Mouse (Mus musculus): ENCODE data around the gene Tcf20. TPM values are rescaled to one million over a fixed set of nuclear protein-coding genes. Genes with fewer than 3 reads are reported as not detected.

The Tcf20 gene
- polyA plus RNA-seq, 1 experiment from 2014 or later = 16.0 TPM

GRCm38 (mm10) chr15:82904526-82904925, 83.1 kb downstream of the Tcf20 start:
- H3K27ac ChIP-seq = 0 out of 2 replicates have a peak overlapping the region, but pooled peaks have one; percentile 11
- no peaks in the 10 kb centered on the region for H3K9me3 ChIP-seq
- H3K36me3 ChIP-seq = no peaks in the 10 kb centered on the region
- H3K4me2 ChIP-seq (replicated peaks) = no peak overlapping the region
- H3K4me1 ChIP-seq (replicated peaks) = peaks cover 92% of the 10 kb centered on the region
- no peak overlapping the region for H3K4me3 ChIP-seq (replicated peaks)
- H3K27me3 ChIP-seq = peaks cover 56% of the 10 kb centered on the region
- no peak for ATAC-seq
- no peak overlapping the region for H3K9ac ChIP-seq (replicated peaks)
- WGBS = 4% methylated on average over 7 of the region's 7 CpGs

GRCm38 (mm10) chr15:82902521-82902920, 85.2 kb downstream of the Tcf20 start:
- 16% methylated on average over 4 of the region's 4 CpGs for WGBS
- H3K4me3 ChIP-seq (replicated peaks) = no peak overlapping the region
- no peak overlapping the region for H3K9ac ChIP-seq (replicated peaks)
- peaks cover 39% of the 10 kb centered on the region; the same call in 1 of the 2 replicates for H3K27me3 ChIP-seq
- no peak overlapping the region for H3K27ac ChIP-seq
- H3K4me1 ChIP-seq (replicated peaks) = peaks cover 88% of the 10 kb centered on the region
- H3K4me2 ChIP-seq (replicated peaks) = no peak overlapping the region
- no peaks in the 10 kb centered on the region for H3K36me3 ChIP-seq
- no peaks in the 10 kb centered on the region for H3K9me3 ChIP-seq
- no peak for ATAC-seq

- H3K4me1 ChIP-seq (replicated peaks) = peaks cover 85% of the 10 kb centered on the region
- 0 out of 2 replicates have a peak overlapping the region, but pooled peaks have one; percentile 5 for H3K9ac ChIP-seq (replicated peaks)
- H3K27me3 ChIP-seq = peaks cover 34% of the 10 kb centered on the region; the same call in 1 of the 2 replicates
- H3K36me3 ChIP-seq = no peaks in the 10 kb centered on the region
- no peak overlapping the region for H3K4me3 ChIP-seq (replicated peaks)
- no peak overlapping the region for H3K4me2 ChIP-seq (replicated peaks)
- no peak for ATAC-seq
- WGBS = 3% methylated on average over 6 of the region's 6 CpGs
- H3K27ac ChIP-seq = peak overlapping the region; percentile 25; the same call in 1 of the 2 replicates
- H3K9me3 ChIP-seq = no peaks in the 10 kb centered on the region
These were observed 86.4 kb downstream of the Tcf20 start for GRCm38 (mm10) chr15:82901306-82901705.

GRCm38 (mm10) chr15:82900331-82900730, 87.3 kb downstream of the Tcf20 start:
- H3K4me1 ChIP-seq (replicated peaks) = peaks cover 78% of the 10 kb centered on the region
- no peak for ATAC-seq
- H3K4me3 ChIP-seq (replicated peaks) = peak overlapping the region; percentile 99; the same call in 1 of the 2 replicates
- WGBS = 34% methylated on average over 3 of the region's 3 CpGs
- no peaks in the 10 kb centered on the region for H3K9me3 ChIP-seq
- H3K27ac ChIP-seq = 0 out of 2 replicates have a peak overlapping the region, but pooled peaks have one; percentile 7
- H3K9ac ChIP-seq (replicated peaks) = no peak overlapping the region
- no peaks in the 10 kb centered on the region for H3K36me3 ChIP-seq
- peak overlapping the region; percentile 97 for H3K4me2 ChIP-seq (replicated peaks)
- peaks cover 32% of the 10 kb centered on the region; the same call in 1 of the 2 replicates for H3K27me3 ChIP-seq

GRCm38 (mm10) chr15:82899676-82900301, 87.9 kb downstream of the Tcf20 start:
- WGBS = 1% methylated on average over 27 of the region's 56 CpGs
- H3K36me3 ChIP-seq = no peaks in the 10 kb centered on the region
- peaks cover 30% of the 10 kb centered on the region; the same call in 1 of the 2 replicates for H3K27me3 ChIP-seq
- H3K9me3 ChIP-seq = no peaks in the 10 kb centered on the region
- H3K4me2 ChIP-seq (replicated peaks) = peak overlapping the region; percentile 97
- H3K9ac ChIP-seq (replicated peaks) = peak overlapping the region; percentile 96
- peaks cover 72% of the 10 kb centered on the region for H3K4me1 ChIP-seq (replicated peaks)
- peak overlapping the region; percentile 96 for H3K27ac ChIP-seq
- H3K4me3 ChIP-seq (replicated peaks) = peak overlapping the region; percentile 99
- peak; percentile 92 for ATAC-seq

- Histone ChIP-seq H3K36me3 (no peaks in the 10 kb centered on the region), H3K4me1 (replicated peaks) (peaks cover 64% of the 10 kb centered on the region), H3K4me2 (replicated peaks) (peak overlapping the region; percentile 97), H3K9ac (replicated peaks) (peak overlapping the region; percentile 96), H3K27me3 (peaks cover 27% of the 10 kb centered on the region; the same call in 1 of the 2 replicates), H3K4me3 (replicated peaks) (peak overlapping the region; percentile 99), H3K27ac (peak overlapping the region; percentile 96), H3K9me3 (no peaks in the 10 kb centered on the region)
- peak; percentile 71 for ATAC-seq
- WGBS = under 1% methylated on average over 52 of the region's 98 CpGs
These were observed 88.7 kb downstream of the Tcf20 start for GRCm38 (mm10) chr15:82898740-82899675.

GRCm38 (mm10) chr15:82898141-82898739, 89.4 kb downstream of the Tcf20 start:
- no peaks in the 10 kb centered on the region for H3K9me3 ChIP-seq
- peak overlapping the region; percentile 97 for H3K4me2 ChIP-seq (replicated peaks)
- H3K27ac ChIP-seq = peak overlapping the region; percentile 96; the same call in 1 of the 2 replicates
- peak overlapping the region; percentile 96 for H3K9ac ChIP-seq (replicated peaks)
- H3K4me3 ChIP-seq (replicated peaks) = peak overlapping the region; percentile 99
- no peaks in the 10 kb centered on the region for H3K36me3 ChIP-seq
- WGBS = 19% methylated on average over 11 of the region's 11 CpGs
- no peak for ATAC-seq
- peaks cover 19% of the 10 kb centered on the region; the same call in 1 of the 2 replicates for H3K27me3 ChIP-seq
- peaks cover 57% of the 10 kb centered on the region for H3K4me1 ChIP-seq (replicated peaks)

GRCm38 (mm10) chr15:82896336-82896735, 91.3 kb downstream of the Tcf20 start:
- no peaks in the 10 kb centered on the region for H3K36me3 ChIP-seq
- no peak overlapping the region for H3K4me3 ChIP-seq (replicated peaks)
- 80% methylated on average over 1 of the region's 1 CpGs for WGBS
- H3K27me3 ChIP-seq = peaks cover 4% of the 10 kb centered on the region; the same call in 1 of the 2 replicates
- no peaks in the 10 kb centered on the region for H3K9me3 ChIP-seq
- H3K4me2 ChIP-seq (replicated peaks) = no peak overlapping the region
- peaks cover 38% of the 10 kb centered on the region for H3K4me1 ChIP-seq (replicated peaks)
- ATAC-seq = no peak
- H3K27ac ChIP-seq = no peak overlapping the region
- H3K9ac ChIP-seq (replicated peaks) = no peak overlapping the region

- Histone ChIP-seq H3K4me1 (replicated peaks) (no peaks in the 10 kb centered on the region), H3K9me3 (no peaks in the 10 kb centered on the region), H3K4me3 (replicated peaks) (no peak overlapping the region), H3K27me3 (no peaks in the 10 kb centered on the region), H3K4me2 (replicated peaks) (no peak overlapping the region), H3K27ac (no peak overlapping the region), H3K36me3 (no peaks in the 10 kb centered on the region), H3K9ac (replicated peaks) (no peak overlapping the region)
- no peak for ATAC-seq
These were observed 97.2 kb downstream of the Tcf20 start for GRCm38 (mm10) chr15:82890470-82890869.

GRCm38 (mm10) chr15:82889426-82889825, 98.2 kb downstream of the Tcf20 start:
- Histone ChIP-seq H3K4me1 (replicated peaks) (no peaks in the 10 kb centered on the region), H3K27me3 (no peaks in the 10 kb centered on the region), H3K4me3 (replicated peaks) (no peak overlapping the region), H3K4me2 (replicated peaks) (no peak overlapping the region), H3K9ac (replicated peaks) (no peak overlapping the region), H3K27ac (no peak overlapping the region), H3K36me3 (no peaks in the 10 kb centered on the region), H3K9me3 (no peaks in the 10 kb centered on the region)
- WGBS = 86% methylated on average over 1 of the region's 1 CpGs
- no peak for ATAC-seq

GRCm38 (mm10) chr15:82888466-82888865, 99.2 kb downstream of the Tcf20 start:
- Histone ChIP-seq H3K36me3 (no peaks in the 10 kb centered on the region), H3K27me3 (no peaks in the 10 kb centered on the region), H3K9me3 (no peaks in the 10 kb centered on the region), H3K27ac (no peak overlapping the region), H3K4me2 (replicated peaks) (no peak overlapping the region), H3K4me1 (replicated peaks) (no peaks in the 10 kb centered on the region), H3K9ac (replicated peaks) (no peak overlapping the region), H3K4me3 (replicated peaks) (no peak overlapping the region)
- 89% methylated on average over 2 of the region's 2 CpGs for WGBS
- ATAC-seq = no peak

Data from midbrain, embryonic 13.5 days (tissue).